Mouse (Mus musculus): Measurements from ENCODE around the gene Olfr619. TPM values are rescaled to one million over a fixed set of nuclear protein-coding genes. Genes with fewer than 3 reads are reported as not detected.

Gene Olfr619
- polyA plus RNA-seq, 1 experiment from 2014 or later, result not detected

DNA sequence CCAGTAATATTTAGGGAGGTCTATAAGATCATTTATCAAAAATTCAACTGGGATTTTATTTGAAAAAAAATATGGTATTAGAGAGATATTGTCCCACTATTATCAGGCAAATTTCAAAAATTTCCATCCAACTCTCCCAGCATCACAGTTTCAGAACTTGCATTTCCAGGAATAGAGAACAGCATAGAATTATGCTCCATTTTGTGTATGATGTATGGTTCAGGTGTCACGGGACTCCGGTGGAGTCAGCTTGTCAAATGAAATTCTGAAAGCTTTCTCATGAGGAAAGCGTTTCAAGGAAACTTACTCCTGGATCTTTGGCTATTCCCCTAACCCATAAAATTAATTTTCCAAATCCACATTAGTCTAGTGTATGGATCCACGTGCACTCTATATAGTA lies 43.7 kb downstream of the Olfr619 start:
- no peaks in the 10 kb centered on the region for H3K27me3 ChIP-seq (replicated peaks; ENCODE audit: control insufficient read depth, insufficient read depth, low read length)
- H3K4me3 ChIP-seq (ENCODE audit: low read depth, low read length), result no peak overlapping the region
- H3K4me1 ChIP-seq (ENCODE audit: control insufficient read depth, insufficient read depth, low read length), result no peaks in the 10 kb centered on the region
- H3K9me3 ChIP-seq (ENCODE audit: control insufficient read depth, low read length), result no peaks in the 10 kb centered on the region
- H3K36me3 ChIP-seq (ENCODE audit: control insufficient read depth, insufficient read depth, low read length), result no peaks in the 10 kb centered on the region
- 85% methylated on average over 4 of the region's 4 CpGs for WGBS
- no peak for ATAC-seq (ENCODE audit: low read depth)
- H3K9ac ChIP-seq (ENCODE audit: low read depth, low read length), result no peak overlapping the region
- H3K27ac ChIP-seq (replicated peaks; ENCODE audit: low read depth, low read length), result no peak overlapping the region
- H3K4me2 ChIP-seq (ENCODE audit: low read depth, low read length), result no peak overlapping the region
- DNase-seq (ENCODE audit: low spot score), result no peak

Small RNA genes within 50 kb of the gene (microRNA-seq; reads per million reads assigned to microRNA genes)
- not detected for gene Gm26506 (ENCODE audit: borderline number of aligned reads)

Other genes starting within 250 kb of the Olfr619 start
- gene Olfr601, start 237.9 kb upstream of the Olfr619 start, polyA plus RNA-seq (2014; fragmentation: Nextera tagmentation; extraction: Ambion mirVana), result not detected in 2 replicates
- not detected in 2 replicates for gene Olfr603, start 214.4 kb upstream of the Olfr619 start, polyA plus RNA-seq (2014; fragmentation: Nextera tagmentation; extraction: Ambion mirVana)
- not detected in 2 replicates for gene Usp17lc, start 185.5 kb upstream of the Olfr619 start, polyA plus RNA-seq (2014; fragmentation: Nextera tagmentation; extraction: Ambion mirVana)
- not detected in 2 replicates for gene Olfr605, start 155.1 kb upstream of the Olfr619 start, polyA plus RNA-seq (2014; fragmentation: Nextera tagmentation; extraction: Ambion mirVana)
- gene Olfr606, start 151.5 kb upstream of the Olfr619 start, polyA plus RNA-seq (2014; fragmentation: Nextera tagmentation; extraction: Ambion mirVana), result not detected in 2 replicates
- gene Olfr607, start 136.4 kb upstream of the Olfr619 start, polyA plus RNA-seq (2014; fragmentation: Nextera tagmentation; extraction: Ambion mirVana), result not detected in 2 replicates
- gene Olfr608, start 130.7 kb upstream of the Olfr619 start, polyA plus RNA-seq (2014; fragmentation: Nextera tagmentation; extraction: Ambion mirVana), result not detected in 2 replicates
- not detected in 2 replicates for gene Olfr609, start 102.5 kb upstream of the Olfr619 start, polyA plus RNA-seq (2014; fragmentation: Nextera tagmentation; extraction: Ambion mirVana)
- 0.18 TPM in 1 of 2 replicates, not detected in the other for gene Olfr610, start 88.5 kb upstream of the Olfr619 start, polyA plus RNA-seq (2014; fragmentation: Nextera tagmentation; extraction: Ambion mirVana)
- gene Olfr611, start 79.7 kb upstream of the Olfr619 start, polyA plus RNA-seq (2014; fragmentation: Nextera tagmentation; extraction: Ambion mirVana), result not detected in 2 replicates
- not detected in 2 replicates for gene Olfr612, start 57.9 kb upstream of the Olfr619 start, polyA plus RNA-seq (2014; fragmentation: Nextera tagmentation; extraction: Ambion mirVana)
- gene Olfr613, start 52.5 kb upstream of the Olfr619 start, polyA plus RNA-seq (2014; fragmentation: Nextera tagmentation; extraction: Ambion mirVana), result not detected in 2 replicates
- 0.06 and 0.14 TPM in 2 replicates for gene Olfr615, start 44.5 kb upstream of the Olfr619 start, polyA plus RNA-seq (2014; fragmentation: Nextera tagmentation; extraction: Ambion mirVana)
- gene Olfr616, start 31.4 kb upstream of the Olfr619 start, polyA plus RNA-seq (2014; fragmentation: Nextera tagmentation; extraction: Ambion mirVana), result not detected in 2 replicates
- not detected in 2 replicates for gene Olfr617, start 27.5 kb upstream of the Olfr619 start, polyA plus RNA-seq (2014; fragmentation: Nextera tagmentation; extraction: Ambion mirVana)
- gene Olfr618, start 10.5 kb upstream of the Olfr619 start, polyA plus RNA-seq (2014; fragmentation: Nextera tagmentation; extraction: Ambion mirVana), result not detected in 2 replicates
- gene Olfr620, start 12.0 kb downstream of the Olfr619 start, polyA plus RNA-seq (2014; fragmentation: Nextera tagmentation; extraction: Ambion mirVana), result not detected in 2 replicates
- gene Olfr622, start 42.1 kb downstream of the Olfr619 start, polyA plus RNA-seq (2014; fragmentation: Nextera tagmentation; extraction: Ambion mirVana), result 0.12 and 0.13 TPM in 2 replicates
- gene Olfr623, start 63.1 kb downstream of the Olfr619 start, polyA plus RNA-seq (2014; fragmentation: Nextera tagmentation; extraction: Ambion mirVana), result not detected in 2 replicates
- gene Olfr624, start 70.6 kb downstream of the Olfr619 start, polyA plus RNA-seq (2014; fragmentation: Nextera tagmentation; extraction: Ambion mirVana), result 0.04 and 0.06 TPM in 2 replicates
- gene Olfr625-ps1, start 82.1 kb downstream of the Olfr619 start, polyA plus RNA-seq (2014; fragmentation: Nextera tagmentation; extraction: Ambion mirVana), result not detected in 2 replicates
- gene Olfr243, start 114.1 kb downstream of the Olfr619 start, polyA plus RNA-seq (2014; fragmentation: Nextera tagmentation; extraction: Ambion mirVana), result not detected in 2 replicates
- 0.14 TPM in 1 of 2 replicates, not detected in the other for gene Olfr628, start 129.8 kb downstream of the Olfr619 start, polyA plus RNA-seq (2014; fragmentation: Nextera tagmentation; extraction: Ambion mirVana)
- not detected in 2 replicates for gene Olfr629, start 144.4 kb downstream of the Olfr619 start, polyA plus RNA-seq (2014; fragmentation: Nextera tagmentation; extraction: Ambion mirVana)
- 0.07 TPM in 1 of 2 replicates, not detected in the other for gene Olfr630, start 156.8 kb downstream of the Olfr619 start, polyA plus RNA-seq (2014; fragmentation: Nextera tagmentation; extraction: Ambion mirVana)
- gene Olfr69, start 171.0 kb downstream of the Olfr619 start, polyA plus RNA-seq (2014; fragmentation: Nextera tagmentation; extraction: Ambion mirVana), result 0.12 and 0.26 TPM in 2 replicates
- not detected in 2 replicates for gene Olfr68, start 179.1 kb downstream of the Olfr619 start, polyA plus RNA-seq (2014; fragmentation: Nextera tagmentation; extraction: Ambion mirVana)
- not detected in 2 replicates for gene Olfr67, start 191.2 kb downstream of the Olfr619 start, polyA plus RNA-seq (2014; fragmentation: Nextera tagmentation; extraction: Ambion mirVana)
- 4,240 and 4,969 TPM in 2 replicates for gene Hbb-bt, start 213.4 kb downstream of the Olfr619 start, polyA plus RNA-seq (2014; fragmentation: Nextera tagmentation; extraction: Ambion mirVana)
- 10,123 and 13,531 TPM in 2 replicates for gene Hbb-bs, start 227.5 kb downstream of the Olfr619 start, polyA plus RNA-seq (2014; fragmentation: Nextera tagmentation; extraction: Ambion mirVana)
- not detected in 2 replicates for gene Hbb-bh2, start 239.9 kb downstream of the Olfr619 start, polyA plus RNA-seq (2014; fragmentation: Nextera tagmentation; extraction: Ambion mirVana)
- 3.6 and 8.0 TPM in 2 replicates for gene Hbb-bh1, start 242.6 kb downstream of the Olfr619 start, polyA plus RNA-seq (2014; fragmentation: Nextera tagmentation; extraction: Ambion mirVana)